Mouse (Mus musculus) mesoderm, embryonic 11.5 days (tissue): ENCODE measurements around the gene Vav2.

Experiments used
- DNase-seq: peaks from one replicate; pipeline ENCODE4 v3.0.0-alpha.2; 2012; ENCODE audit warnings: low read depth, low spot score

Gene Vav2

GRCm38 (mm10) chr2:27441767-27442707, 15.2 kb upstream of the Vav2 start, which contains the start of gene Brd3os:
Brd3os (plus strand) TSS chr2:27442324.
- DNase-seq: peak; percentile 100

DNA sequence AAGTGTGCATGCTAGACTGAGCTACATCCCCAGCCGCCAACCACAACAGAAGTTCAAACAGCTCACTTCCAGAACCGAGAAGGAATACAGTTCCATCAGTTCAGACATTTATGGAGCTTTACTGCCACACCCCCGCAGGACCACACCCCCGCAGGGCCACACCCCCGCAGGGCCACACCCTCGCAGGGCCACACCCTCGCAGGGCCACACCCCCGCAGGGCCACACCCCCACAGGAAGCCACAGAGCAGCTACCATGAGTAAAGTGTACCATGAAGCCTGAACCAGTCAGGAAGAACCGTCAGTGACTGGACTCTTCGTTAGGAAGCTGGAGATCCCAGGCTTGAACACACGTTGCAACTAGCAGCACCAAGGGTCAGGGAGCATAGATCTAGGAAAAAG, 11.4 kb upstream of the Vav2 start:
- DNase-seq: no peak

DNA sequence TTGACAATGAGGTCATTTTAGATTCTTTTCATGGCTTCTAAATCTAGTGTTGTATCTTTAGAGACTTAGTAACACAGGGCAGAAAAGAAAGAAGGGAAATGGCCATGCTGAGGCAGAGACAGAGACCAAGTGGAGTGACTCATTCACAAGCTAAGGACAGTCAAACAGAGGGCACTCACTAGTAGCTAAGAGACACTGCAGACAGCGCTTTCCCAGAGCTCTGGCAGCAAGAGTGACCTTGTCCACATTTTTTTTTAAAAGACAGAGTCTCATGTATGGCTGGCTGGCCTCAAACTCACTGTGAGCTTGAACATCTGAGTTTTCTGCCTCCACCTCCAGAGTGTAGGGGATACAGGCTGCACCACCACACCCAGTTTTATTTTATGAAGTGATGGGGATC, 11.0 kb upstream of the Vav2 start:
- no peak for DNase-seq

GRCm38 (mm10) chr2:27432599-27432998, 5.8 kb upstream of the Vav2 start:
- DNase-seq: no peak

DNA sequence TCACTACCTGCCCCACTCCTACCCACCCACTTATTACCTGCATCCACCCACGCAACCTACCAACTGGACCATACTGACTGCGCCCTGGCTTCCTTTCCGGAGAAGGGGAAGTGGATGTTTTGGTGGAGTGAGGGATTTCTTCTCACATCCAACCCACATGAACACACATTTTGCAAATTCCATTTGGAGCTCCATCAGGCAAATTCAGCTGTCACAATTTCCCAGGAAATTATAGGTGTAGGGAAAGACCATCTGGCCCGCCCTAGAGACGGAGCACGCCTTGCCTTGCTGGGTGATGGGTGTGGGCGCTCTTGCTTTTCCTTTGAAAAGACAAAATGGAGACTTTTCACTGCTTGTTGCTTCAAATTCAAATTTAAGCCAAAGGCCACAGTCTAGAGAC, 3.8 kb upstream of the Vav2 start:
- no peak for DNase-seq

DNA sequence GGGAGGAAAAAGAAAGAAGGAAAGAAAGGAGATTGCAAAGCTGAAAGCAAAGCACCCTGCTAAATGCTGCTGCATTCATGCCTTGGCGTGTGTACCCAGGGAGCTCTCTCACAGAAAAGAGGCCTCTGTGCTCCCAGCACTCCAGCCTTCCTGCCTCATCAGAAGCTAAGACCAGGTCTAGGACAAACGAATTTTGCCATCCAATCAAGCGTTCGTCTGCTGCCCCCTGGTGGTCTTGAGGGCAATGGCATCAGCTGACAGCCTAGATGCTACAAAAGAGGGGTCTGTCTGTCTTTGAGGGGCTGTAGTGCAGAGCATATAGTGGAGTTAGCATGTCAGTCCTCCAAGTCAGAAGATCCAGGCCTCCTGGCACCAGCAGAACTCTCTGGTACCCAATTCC, 1.2 kb upstream of the Vav2 start:
- peak; percentile 91 for DNase-seq

DNA sequence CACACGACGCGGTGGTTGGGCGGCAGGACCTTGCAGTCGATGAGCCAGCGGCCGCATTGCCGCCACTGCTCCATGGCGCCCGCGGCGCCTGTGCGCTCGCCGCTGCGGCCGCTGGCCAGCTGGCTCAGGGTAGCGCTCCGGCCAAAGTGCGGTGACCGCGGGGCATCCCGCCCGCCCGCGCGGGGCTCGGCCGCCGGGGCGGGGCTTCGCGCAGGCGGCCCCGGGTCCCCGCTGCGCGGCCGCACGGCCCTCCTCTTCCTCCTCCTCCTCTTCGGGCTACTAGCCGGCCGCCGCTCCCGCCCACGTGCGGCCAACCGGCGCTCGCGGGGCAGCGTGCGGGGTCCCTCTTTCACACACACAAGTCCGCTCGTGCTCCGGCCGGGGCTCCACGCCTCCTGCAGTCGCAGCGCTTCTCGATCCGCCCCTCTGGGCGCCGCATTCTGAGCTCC, 403 bp downstream of the Vav2 start:
- DNase-seq: no peak

DNA sequence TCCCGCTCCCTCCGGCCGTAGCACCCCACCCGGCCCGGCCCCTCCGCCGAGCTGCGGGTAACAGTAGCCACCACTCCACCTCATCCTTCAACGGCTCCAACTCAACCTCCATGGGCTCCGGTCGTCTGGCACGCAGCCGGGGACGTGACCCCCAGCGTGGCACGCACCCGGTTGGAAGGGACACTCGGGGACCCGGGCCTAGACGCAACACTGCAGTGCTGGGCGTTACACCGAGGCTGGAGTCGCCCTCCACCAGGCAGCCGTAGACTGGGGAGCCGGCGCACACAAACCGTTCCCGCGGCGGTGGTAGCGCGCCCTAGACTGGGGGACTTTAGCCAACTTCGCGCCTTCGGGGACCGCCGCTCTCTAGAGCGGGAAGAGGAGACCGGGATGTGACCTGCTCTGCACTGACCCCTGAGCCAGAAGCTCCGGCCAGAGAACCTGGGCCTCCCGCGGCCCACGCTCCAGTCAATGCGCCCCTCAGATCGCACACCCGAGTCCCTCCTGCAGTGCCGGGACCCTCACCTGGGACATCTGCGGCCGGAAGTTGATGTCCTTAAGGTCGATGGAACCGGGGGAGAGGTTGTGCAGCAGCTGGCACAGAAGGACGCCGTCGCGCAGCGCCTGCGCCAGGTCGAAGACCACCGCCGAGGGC, 955 bp downstream of the Vav2 start:
- peak; percentile 54 for DNase-seq

- DNase-seq: peak; percentile 73
Observed at GRCm38 (mm10) chr2:27425161-27425611, 1.6 kb downstream of the Vav2 start.

- no peak for DNase-seq
Observed at GRCm38 (mm10) chr2:27423596-27423995, 3.2 kb downstream of the Vav2 start.

DNA sequence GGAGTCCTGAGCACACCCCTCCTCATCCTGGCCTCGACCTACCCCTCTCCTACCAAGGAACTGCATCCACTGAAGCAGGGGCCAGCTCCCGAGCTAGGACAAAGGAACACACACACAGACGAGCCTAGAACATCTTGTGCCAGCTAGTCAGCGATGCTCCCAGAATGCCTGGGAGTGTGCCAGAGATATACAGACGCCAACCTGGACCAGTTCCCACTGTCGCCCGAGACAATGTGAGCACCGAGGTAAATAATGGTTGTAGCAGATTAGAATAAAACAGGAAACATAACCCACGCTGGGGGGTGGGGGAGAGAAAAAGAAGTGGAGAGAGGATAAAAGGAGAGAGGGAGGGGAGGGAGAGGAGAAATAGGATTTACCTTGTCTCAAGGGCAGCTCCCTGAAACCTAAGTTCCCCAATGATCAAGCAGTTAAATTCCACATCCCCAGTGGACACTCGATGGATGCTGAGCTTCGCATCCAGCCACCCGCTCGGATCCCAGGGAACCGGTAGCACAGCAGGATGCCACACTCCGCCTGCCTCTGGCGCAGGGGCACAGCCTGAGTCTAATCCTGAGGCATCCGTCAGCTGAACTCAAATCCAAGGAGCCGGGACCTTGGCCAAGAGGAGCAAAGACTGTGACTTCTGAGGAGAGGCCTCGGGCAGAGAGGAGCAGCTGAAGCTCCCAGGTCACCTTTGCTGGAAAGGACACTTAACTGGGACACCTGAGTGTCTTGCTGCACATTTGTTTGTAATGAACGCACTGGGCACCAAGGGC, 5.4 kb downstream of the Vav2 start:
- no peak for DNase-seq

DNA sequence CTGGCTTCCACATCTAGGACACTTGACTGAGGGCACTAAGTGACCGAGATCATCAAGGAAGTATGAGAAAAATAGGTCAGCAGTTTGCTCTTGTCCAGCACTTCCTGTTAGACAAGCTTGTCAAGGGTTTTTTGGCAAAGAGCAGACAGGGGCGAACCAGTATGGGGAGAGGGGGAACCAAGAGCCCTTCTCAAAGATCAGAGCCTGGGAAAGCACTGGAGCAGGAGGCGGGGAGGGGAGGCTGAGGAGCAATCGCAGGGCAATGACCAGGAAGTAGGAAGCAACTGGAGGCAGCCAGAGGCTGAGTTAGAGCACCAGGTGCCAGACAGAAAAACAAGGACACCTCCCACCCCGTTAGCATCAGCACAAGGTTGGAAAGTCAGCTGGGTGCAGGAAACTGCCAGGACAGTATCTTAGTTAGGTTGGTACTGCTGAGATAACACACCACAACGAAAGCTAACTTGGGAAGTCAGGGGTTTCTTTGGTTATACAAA, 8.2 kb downstream of the Vav2 start:
- no peak for DNase-seq

- no peak for DNase-seq
Observed at GRCm38 (mm10) chr2:27417648-27418153, 9.1 kb downstream of the Vav2 start.

DNA sequence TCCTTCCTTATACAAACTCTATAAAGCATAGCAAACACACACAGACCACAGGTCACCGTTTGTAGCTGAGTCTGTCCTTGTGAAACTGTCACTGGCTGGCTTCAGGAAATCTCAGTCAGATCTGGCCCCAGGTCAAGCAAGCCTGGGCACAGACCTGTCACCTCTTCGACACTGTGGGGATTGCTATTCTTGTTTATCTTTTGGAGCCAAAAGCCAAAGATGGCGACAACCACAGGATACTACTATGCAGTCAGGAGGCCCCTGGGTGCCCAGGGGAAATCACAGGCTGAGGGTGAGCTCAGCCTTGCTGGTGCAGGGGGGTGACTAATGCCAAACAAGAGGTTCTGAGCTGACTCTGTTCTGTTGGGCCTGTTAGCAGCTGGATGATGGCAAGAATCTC, 10.4 kb downstream of the Vav2 start:
- no peak for DNase-seq

DNA sequence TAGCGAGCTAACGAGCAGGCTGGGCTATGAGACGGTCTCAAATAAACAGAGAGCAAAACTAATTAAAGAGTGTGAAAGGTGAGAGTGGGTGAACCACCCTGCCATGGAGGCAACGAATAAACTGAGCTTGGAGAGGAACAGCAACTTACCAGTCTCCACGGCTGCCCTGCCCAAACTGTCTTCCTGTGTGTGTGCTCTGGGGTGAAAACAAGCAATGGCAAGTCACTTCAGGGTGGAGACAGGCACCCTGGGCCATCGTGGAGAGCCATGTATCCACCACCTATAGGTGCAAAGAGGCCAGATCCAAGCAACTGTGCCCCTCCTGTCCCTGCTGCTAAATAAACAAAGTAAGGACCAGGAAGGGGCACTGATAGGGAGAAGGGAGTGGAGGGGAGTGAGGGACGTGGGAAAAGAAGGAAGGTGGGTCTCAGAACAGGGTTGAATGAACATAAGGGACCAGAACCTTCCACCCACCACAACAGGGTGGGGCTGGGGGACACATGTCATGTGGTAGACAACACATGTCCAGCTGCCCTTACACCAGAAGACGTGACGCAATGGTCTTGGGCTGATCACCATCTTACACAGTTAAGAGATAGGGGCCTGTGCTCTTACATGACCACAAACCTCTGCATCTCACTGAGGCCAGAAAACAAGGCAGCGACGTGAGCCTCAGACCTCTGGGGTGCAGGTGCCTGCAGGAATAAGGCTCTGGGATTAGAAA, 11.6 kb downstream of the Vav2 start:
- DNase-seq: no peak

- peak; percentile 72 for DNase-seq
Observed at GRCm38 (mm10) chr2:27413936-27414657, 12.7 kb downstream of the Vav2 start.

DNA sequence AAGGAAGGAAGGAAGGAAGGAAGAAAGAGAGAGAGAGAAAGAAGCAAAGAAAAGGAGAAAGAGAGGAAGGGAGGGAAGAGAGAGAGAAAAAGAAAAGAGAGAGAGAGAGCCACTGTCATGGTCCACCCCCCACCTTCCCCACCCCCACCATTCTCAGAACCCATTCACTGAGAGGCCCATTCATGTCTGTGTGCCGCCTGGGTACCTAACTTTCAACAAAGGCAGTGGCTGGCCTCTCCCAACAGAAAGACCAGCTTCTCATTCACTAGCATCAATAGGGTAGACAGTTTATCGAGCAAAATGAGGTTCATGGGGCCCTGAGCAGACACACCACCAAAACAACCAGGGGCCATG, 13.3 kb downstream of the Vav2 start:
- peak; percentile 41 for DNase-seq

GRCm38 (mm10) chr2:27412245-27412800, 14.5 kb downstream of the Vav2 start:
- DNase-seq: peak; percentile 47

GRCm38 (mm10) chr2:27411688-27412174, 15.1 kb downstream of the Vav2 start:
- DNase-seq: peak; percentile 63
